Mouse (Mus musculus) bone marrow macrophage, adult 2 months (primary cell): ENCODE data around the gene Rgs10.

Experiments used
- CTCF ChIP-seq: IDR thresholded peaks from 2 replicates; pipeline ENCODE4 v1.5.1; 2012; ENCODE audit warnings: low read depth, mild to moderate bottlenecking, low read length, moderate library complexity
- POLR2A ChIP-seq: IDR thresholded peaks from 2 replicates; pipeline ENCODE4 v1.6.1; 2012; ENCODE audit warnings: mild to moderate bottlenecking, low read depth, low read length, borderline replicate concordance

DNA sequence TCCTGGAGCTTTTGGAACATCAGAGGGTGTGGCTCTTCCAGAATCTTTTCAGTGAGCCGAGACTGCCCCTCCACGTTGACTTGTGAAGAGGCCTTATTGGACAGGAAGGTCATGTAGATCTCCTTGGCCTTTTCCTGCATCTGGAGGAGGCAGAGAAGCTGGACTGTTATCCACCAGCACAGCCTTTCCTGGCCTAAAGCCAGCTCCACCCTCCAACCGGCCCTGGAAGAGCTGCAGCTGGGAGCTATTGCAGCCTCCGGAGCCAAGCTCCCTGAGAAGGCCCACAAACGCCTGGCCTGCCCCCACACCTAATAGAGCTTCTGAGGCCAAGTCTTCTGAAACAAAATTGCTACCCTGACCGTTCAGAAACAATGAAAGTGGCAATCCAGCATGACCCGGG lies 29.6 kb downstream of the Rgs10 start:
- TF ChIP-seq POLR2A (no peak), CTCF (no peak)
